Mouse (Mus musculus) embryonic facial prominence, embryonic 14.5 days (tissue): Measurements from ENCODE around the gene Glp1r. TPM values are rescaled to one million over a fixed set of nuclear protein-coding genes. Genes with fewer than 3 reads are reported as not detected.

ENCODE experiments used
- ATAC-seq: fragments of 200-750 bp; cut with Nextera tagmentation; 2 replicates; pipeline ENCODE4 v1.8.0; 2017; ENCODE audit warnings: low read depth, moderate number of reproducible peaks, moderate TSS enrichment
- DNase-seq: peaks from one replicate; pipeline ENCODE4 v3.0.0-alpha.2; 2015; ENCODE audit warnings: low spot score
- H3K27ac ChIP-seq: fragments of 300-500 bp; sonication (generic); replicated peaks from 2 replicates; pipeline ENCODE4 v1.5.1; 2014; ENCODE audit warnings: low read depth, mild to moderate bottlenecking, low read length, moderate library complexity
- H3K27me3 ChIP-seq: fragments of 300-500 bp; sonication (generic); replicated peaks from 2 replicates; pipeline ENCODE4 v1.6.1; 2014; ENCODE audit warnings: low read length; ENCODE audit not compliant: control insufficient read depth, insufficient read depth
- H3K36me3 ChIP-seq: fragments of 300-500 bp; sonication (generic); 2 replicates; pipeline ENCODE4 v1.6.1; 2014; ENCODE audit warnings: low read length, mixed read lengths; ENCODE audit not compliant: control insufficient read depth, insufficient read depth
- H3K4me1 ChIP-seq: fragments of 300-500 bp; sonication (generic); 2 replicates; pipeline ENCODE4 v1.6.1; 2014; ENCODE audit warnings: antibody characterized with exemption, low read length; ENCODE audit not compliant: control insufficient read depth, insufficient read depth
- H3K4me2 ChIP-seq: fragments of 300-500 bp; sonication (generic); 2 replicates; pipeline ENCODE4 v1.6.1; 2014; ENCODE audit warnings: low read depth, mild to moderate bottlenecking, low read length, moderate library complexity, mixed read lengths
- H3K4me3 ChIP-seq: fragments of 300-500 bp; sonication (generic); 2 replicates; pipeline ENCODE4 v1.5.1; 2014; ENCODE audit warnings: low read depth, mild to moderate bottlenecking, low read length
- H3K9ac ChIP-seq: fragments of 300-500 bp; sonication (generic); 2 replicates; pipeline ENCODE4 v1.6.1; 2014; ENCODE audit warnings: low read depth, mild to moderate bottlenecking, low read length, moderate library complexity, mixed read lengths
- H3K9me3 ChIP-seq: fragments of 300-500 bp; sonication (generic); 2 replicates; pipeline ENCODE4 v1.6.1; 2016; ENCODE audit warnings: low read length; ENCODE audit not compliant: control insufficient read depth
- whole genome bisulfite sequencing: fragments of 180-500 bp; shearing (Covaris S2); extraction: QIAGEN DNeasy Blood & Tissue Kit; methylation state at CpG from one replicate; pipeline ENCODE4 v1.1.7; 2014; 5-methylcytosine and 5-hydroxymethylcytosine counted together
- microRNA-seq: library from miRNA; unstranded; fragments of <30 nt; microRNA quantifications from one replicate; pipeline ENCODE4, GENCODE M21; 2016; ENCODE audit warnings: borderline number of aligned reads
- polyA plus RNA-seq: library from polyadenylated mRNA; unstranded; fragments of >200 nt; fragmentation: Nextera tagmentation; extraction: Ambion mirVana; gene quantifications from 2 replicates; pipeline ENCODE4 v1.2.1, GENCODE M21; 2014

Gene Glp1r
- polyA plus RNA-seq, 1 experiment from 2014 or later: 0.11 TPM

DNA sequence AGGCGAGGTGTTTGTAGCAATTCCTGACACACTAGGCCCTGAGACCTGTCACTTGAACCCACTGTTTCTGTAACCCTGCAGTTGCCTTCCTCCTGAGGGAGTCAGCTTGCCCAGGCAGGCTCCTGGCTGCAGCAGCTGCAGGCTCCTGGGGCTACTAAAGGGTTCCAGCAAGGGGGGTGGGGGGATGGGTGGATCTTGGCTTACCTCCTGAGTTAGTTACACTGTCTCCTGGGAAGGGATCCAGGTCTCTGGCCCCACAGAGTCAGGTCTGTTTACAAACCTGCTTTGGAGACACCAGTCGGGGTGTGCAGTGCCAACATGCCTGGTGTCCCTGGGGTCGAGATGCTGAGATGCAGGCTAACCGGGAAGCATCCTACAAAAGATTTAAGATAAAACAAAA lies 68.4 kb downstream of the Glp1r start:
- Histone ChIP-seq H3K4me2 (no peak overlapping the region), H3K36me3 (no peaks in the 10 kb centered on the region), H3K9ac (no peak overlapping the region), H3K27me3 (no peaks in the 10 kb centered on the region), H3K9me3 (no peaks in the 10 kb centered on the region), H3K4me1 (no peaks in the 10 kb centered on the region; the same call in 1 of the 2 replicates), H3K27ac (no peak overlapping the region), H3K4me3 (no peak overlapping the region)
- ATAC-seq (peak; percentile 53; the same call in 1 of the 2 replicates), DNase-seq (peak; percentile 76)
- 45% methylated on average over 4 of the region's 4 CpGs for WGBS

DNA sequence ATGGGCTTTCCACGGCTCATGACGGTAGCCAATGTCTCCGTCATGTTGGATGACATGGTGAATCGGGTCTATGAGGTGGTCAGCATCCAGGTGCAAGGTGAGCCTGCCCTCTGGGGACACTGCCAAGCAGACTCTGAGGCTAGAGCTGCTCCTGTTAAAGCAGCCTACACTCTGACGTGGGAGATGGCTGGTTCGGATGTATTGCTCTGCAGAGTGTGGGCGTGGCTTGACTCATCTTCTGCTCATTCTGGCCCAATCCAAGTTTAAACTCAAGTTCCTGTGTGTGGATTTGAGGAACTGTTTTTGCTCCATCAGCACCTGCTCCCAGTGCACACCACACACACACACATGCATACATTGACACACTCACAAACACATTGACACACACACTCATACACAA lies 70.3 kb downstream of the Glp1r start:
- Histone ChIP-seq H3K9ac (no peak overlapping the region), H3K27ac (no peak overlapping the region), H3K4me1 (no peaks in the 10 kb centered on the region; the same call in 1 of the 2 replicates), H3K4me3 (no peak overlapping the region), H3K36me3 (no peaks in the 10 kb centered on the region), H3K4me2 (no peak overlapping the region), H3K9me3 (no peaks in the 10 kb centered on the region), H3K27me3 (no peaks in the 10 kb centered on the region)
- 78% methylated on average over 7 of the region's 7 CpGs for WGBS
- DNase-seq (no peak), ATAC-seq (no peak)

DNA sequence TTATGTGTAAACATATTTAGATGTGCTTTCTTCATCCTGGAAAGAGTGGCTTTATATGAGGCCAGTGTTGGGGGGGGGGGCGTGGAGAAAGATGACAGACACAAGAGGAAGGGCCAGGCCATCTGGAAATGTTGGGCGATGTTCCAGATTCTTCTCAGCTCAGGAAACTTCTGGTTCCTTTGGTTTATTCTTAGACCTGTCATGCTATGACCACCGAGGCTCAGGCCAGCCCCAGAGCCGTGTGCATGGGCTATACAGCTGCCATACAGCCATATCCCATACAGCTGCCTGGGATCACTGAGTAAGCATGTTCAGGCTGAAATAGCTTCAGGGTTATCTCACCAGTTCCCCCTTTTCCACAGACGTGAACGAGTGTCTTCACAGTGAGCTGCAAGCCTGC lies 71.7 kb downstream of the Glp1r start:
- DNase-seq (peak; percentile 60), ATAC-seq (no peak)
- WGBS: 68% methylated on average over 6 of the region's 6 CpGs
- Histone ChIP-seq H3K9me3 (no peaks in the 10 kb centered on the region), H3K36me3 (no peaks in the 10 kb centered on the region), H3K4me1 (no peaks in the 10 kb centered on the region; the same call in 1 of the 2 replicates), H3K27me3 (no peaks in the 10 kb centered on the region), H3K9ac (no peak overlapping the region), H3K4me3 (no peak overlapping the region), H3K4me2 (no peak overlapping the region), H3K27ac (no peak overlapping the region)

- WGBS: 55% methylated on average over 2 of the region's 2 CpGs
- Histone ChIP-seq H3K9ac (no peak overlapping the region), H3K36me3 (no peaks in the 10 kb centered on the region), H3K4me3 (no peak overlapping the region), H3K27ac (no peak overlapping the region), H3K9me3 (no peaks in the 10 kb centered on the region), H3K27me3 (no peaks in the 10 kb centered on the region), H3K4me2 (no peak overlapping the region), H3K4me1 (no peaks in the 10 kb centered on the region)
- ATAC-seq (no peak), DNase-seq (no peak)
Measured at GRCm38 (mm10) chr17:30977290-30977689, 75.7 kb downstream of the Glp1r start.

DNA sequence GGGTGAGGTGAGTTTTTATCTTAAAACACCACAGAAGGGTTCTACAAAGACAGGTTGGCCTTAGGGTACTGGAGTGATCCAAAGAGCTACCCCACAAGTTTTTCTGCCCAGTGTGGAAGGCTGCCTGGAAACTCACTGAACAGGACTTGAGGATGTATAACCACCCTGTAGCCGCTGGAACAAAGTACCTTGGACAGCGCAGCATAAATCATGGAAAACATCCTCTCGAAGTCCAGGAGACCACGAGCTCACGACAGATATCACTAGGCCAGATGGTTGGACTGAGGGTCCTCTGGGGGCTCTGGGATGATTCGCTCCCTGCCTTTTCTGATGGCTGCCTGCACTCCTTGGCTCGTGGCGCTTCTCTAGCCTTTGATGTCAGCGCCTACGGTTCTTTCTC lies 76.9 kb downstream of the Glp1r start:
- no peak overlapping the region for H3K27ac ChIP-seq
- no peak overlapping the region for H3K9ac ChIP-seq
- no peak for DNase-seq
- WGBS: 67% methylated on average over 9 of the region's 10 CpGs
- no peaks in the 10 kb centered on the region for H3K27me3 ChIP-seq
- no peaks in the 10 kb centered on the region for H3K36me3 ChIP-seq
- no peaks in the 10 kb centered on the region for H3K9me3 ChIP-seq
- H3K4me1 ChIP-seq: no peaks in the 10 kb centered on the region
- no peak overlapping the region for H3K4me3 ChIP-seq
- no peak for ATAC-seq
- no peak overlapping the region for H3K4me2 ChIP-seq

GRCm38 (mm10) chr17:30983521-30983920 lies 81.9 kb downstream of the Glp1r start:
- no peak for ATAC-seq
- H3K27ac ChIP-seq: no peak overlapping the region
- no peak overlapping the region for H3K9ac ChIP-seq
- H3K4me1 ChIP-seq: no peaks in the 10 kb centered on the region
- H3K4me2 ChIP-seq: no peak overlapping the region
- 74% methylated on average over 4 of the region's 4 CpGs for WGBS
- H3K4me3 ChIP-seq: no peak overlapping the region
- H3K36me3 ChIP-seq: no peaks in the 10 kb centered on the region
- no peaks in the 10 kb centered on the region for H3K27me3 ChIP-seq
- no peak for DNase-seq
- no peaks in the 10 kb centered on the region for H3K9me3 ChIP-seq

DNA sequence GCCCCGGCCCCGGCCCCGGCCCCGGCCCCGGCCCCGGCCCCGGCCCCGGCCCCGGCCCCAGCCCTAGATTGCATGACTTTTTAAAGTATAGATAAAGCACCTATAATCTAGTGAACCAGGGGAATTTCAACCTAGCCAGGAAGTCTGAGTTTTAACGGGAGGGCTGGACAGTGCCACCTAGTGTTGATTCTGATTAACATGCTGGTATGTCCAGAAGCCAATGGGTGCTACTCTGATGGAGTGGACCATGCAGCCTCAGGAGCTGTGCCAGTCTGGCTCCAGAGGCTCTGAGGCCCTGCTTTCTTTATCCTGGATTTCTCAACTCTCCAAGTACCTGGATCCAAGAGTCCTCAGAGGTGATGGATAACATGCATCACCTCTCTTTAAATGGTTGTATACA lies 88.6 kb downstream of the Glp1r start:
- WGBS: 64% methylated on average over 10 of the region's 10 CpGs

More for the DNA sequence above, 88.6 kb downstream of the Glp1r start:
- Histone ChIP-seq H3K9ac (no peak overlapping the region), H3K4me2 (no peak overlapping the region), H3K4me3 (no peak overlapping the region), H3K36me3 (no peaks in the 10 kb centered on the region), H3K27me3 (no peaks in the 10 kb centered on the region), H3K9me3 (no peaks in the 10 kb centered on the region), H3K27ac (no peak overlapping the region), H3K4me1 (no peaks in the 10 kb centered on the region)
- peak; percentile 35 for DNase-seq
- no peak for ATAC-seq

Small RNA genes within 50 kb of the gene (microRNA-seq; reads per million reads assigned to microRNA genes)
- not detected for gene Gm24026

Other genes starting within 250 kb of the Glp1r start
- 0.43 and 0.65 TPM in 2 replicates for gene Umodl1, start 52.8 kb downstream of the Glp1r start, polyA plus RNA-seq
- gene Abcg1, start 155.9 kb downstream of the Glp1r start, polyA plus RNA-seq: 10.5 and 11.9 TPM in 2 replicates
- gene Tff3, start 227.8 kb downstream of the Glp1r start, polyA plus RNA-seq: not detected in 2 replicates
- gene Tff2, start 242.5 kb downstream of the Glp1r start, polyA plus RNA-seq: not detected in 2 replicates